Comparison of ENCODE assay signal across 10 mouse cellular contexts in the genomic region with DNA sequence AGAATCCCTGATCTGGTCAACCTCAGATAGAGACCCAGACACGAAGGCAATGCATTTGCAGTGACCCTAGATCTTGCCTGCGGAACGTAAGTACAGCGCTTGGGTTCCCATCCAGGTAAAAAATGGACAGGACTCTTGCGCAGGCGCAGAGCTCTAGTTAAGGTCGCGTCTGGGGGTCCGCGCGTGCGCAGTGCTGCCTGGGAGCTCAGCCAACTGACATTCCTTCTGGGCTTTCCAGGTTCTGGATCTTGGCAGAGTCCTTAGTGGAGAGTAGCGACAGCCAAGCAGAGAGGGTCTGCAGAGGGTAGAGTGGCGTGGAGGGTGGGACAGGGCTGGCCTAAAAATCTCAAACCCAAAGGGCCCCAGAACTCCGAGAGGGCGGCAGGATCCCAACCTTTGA. TPM values are rescaled to one million over a fixed set of nuclear protein-coding genes. Genes with fewer than 3 reads are reported as not detected.
A peak's percentile ranks its signal among the peaks of the same experiment; 100 is the strongest.
DNase-seq lines count a peak whose midpoint lies in the region; ATAC-seq lines count a peak whose summit lies in the region.
"Had no signal": no experiment of that assay in that cellular context is flagged by ENCODE, and none has a peak within 500 bp of the region (broad histone marks: within the 10 kb centered on the region; RNA-seq: fewer than 3 reads in every experiment).

No protein-coding gene starts in this region.

- no peaks in the 10 kb centered on the region for H3K9me3 ChIP-seq in midbrain, embryonic 14.5 days (ENCODE audit: control insufficient read depth, low read length)

- 23% methylated on average over 16 of the region's 16 CpGs for WGBS in midbrain, embryonic 14.5 days

- no peaks in the 10 kb centered on the region for H3K36me3 ChIP-seq in midbrain, embryonic 14.5 days (ENCODE audit: control insufficient read depth, insufficient read depth, low read length)

- no peak overlapping the region for H3K9ac ChIP-seq in midbrain, embryonic 14.5 days (replicated peaks; ENCODE audit: low read length)

- H3K4me2 ChIP-seq in midbrain, embryonic 14.5 days (ENCODE audit: low read length), result peak overlapping the region; percentile 55

- 0 out of 2 replicates have a peak overlapping the region, but pooled peaks have one; percentile 26 for H3K27ac ChIP-seq in midbrain, embryonic 14.5 days (replicated peaks; ENCODE audit: low read depth, low read length)

- no peak for ATAC-seq in midbrain, embryonic 14.5 days (ENCODE audit: low FRiP score, low TSS enrichment)

- H3K4me1 ChIP-seq in midbrain, embryonic 14.5 days (ENCODE audit: control insufficient read depth, insufficient read depth, low read length), result peaks cover 9% of the 10 kb centered on the region; the same call in 1 of the 2 replicates

- H3K4me3 ChIP-seq in midbrain, embryonic 14.5 days (replicated peaks; ENCODE audit: low read depth, low read length), result peak overlapping the region; percentile 22

- no peaks in the 10 kb centered on the region for H3K27me3 ChIP-seq in midbrain, embryonic 14.5 days (ENCODE audit: control insufficient read depth, insufficient read depth, low read length)

- DNase-seq in adrenal gland, postnatal 25 days, result peak; percentile 26
- no peak for DNase-seq in adrenal gland, adult 8-10 months
- DNase-seq in embryo, embryonic 10.5 days (ENCODE audit: low spot score), result peak; percentile 62
- peak; percentile 49 to 73 for DNase-seq in layer of hippocampus, adult 18-20 months (ENCODE audit: low spot score in 2 of 2)
- peak; percentile 95 for DNase-seq in midbrain, embryonic 14.5 days
- DNase-seq in thymus, postnatal 14 days, result no peak
- DNase-seq in lung, postnatal 36 days, result no peak
- no peak for DNase-seq in lung, postnatal 14 days

RNA-seq across cellular contexts. Expression of gene Vwa5b1, which starts 41.9 kb away (rescaled TPM):
- total RNA-seq in adrenal gland, postnatal 25 days (2021), result not detected in 2 replicates
- under 1 TPM in 1 of 4 experiments, not detected in 3; 0.06 TPM for total RNA-seq in adrenal gland, adult 8-10 months (2022)
- total RNA-seq in layer of hippocampus, adult 18-20 months (2021), result 1 to 10 TPM; 4.3 to 4.6 TPM
- polyA plus RNA-seq in midbrain, embryonic 14.5 days (2014; fragmentation: Nextera tagmentation; extraction: Ambion mirVana), result 1.2 and 1.6 TPM in 2 replicates
- total RNA-seq: common myeloid progenitor, adult 5-6 weeks; liver, adult 2 months had no signal
- polyA plus RNA-seq: liver, adult 2 months had no signal

RNA-seq across cellular contexts. Expression of gene Pla2g2c, which starts 47.0 kb away (rescaled TPM):
- 0.24 TPM in 1 of 2 replicates, not detected in the other for total RNA-seq in adrenal gland, postnatal 25 days (2021)
- total RNA-seq in adrenal gland, adult 8-10 months (2022), result under 1 TPM in 3 of 4 experiments, not detected in 1; 0.52 to 0.81 (median 0.68) TPM
- under 1 TPM in 1 of 2 experiments, not detected in 1; 0.10 TPM for total RNA-seq in layer of hippocampus, adult 18-20 months (2021)
- 0.83 and 0.94 TPM in 2 replicates for polyA plus RNA-seq in midbrain, embryonic 14.5 days (2014; fragmentation: Nextera tagmentation; extraction: Ambion mirVana)
- total RNA-seq: common myeloid progenitor, adult 5-6 weeks; liver, adult 2 months had no signal
- polyA plus RNA-seq: liver, adult 2 months had no signal

RNA-seq across cellular contexts. Expression of gene Ubxn10, which starts 59.4 kb away (rescaled TPM):
- total RNA-seq in adrenal gland, postnatal 25 days (2021), result 1.1 and 2.0 TPM in 2 replicates
- total RNA-seq in adrenal gland, adult 8-10 months (2022), result 1 to 10 TPM; 1.0 to 3.9 (median 2.3) TPM
- 1 to 10 TPM; 1.0 to 2.3 TPM for total RNA-seq in layer of hippocampus, adult 18-20 months (2021)
- polyA plus RNA-seq in midbrain, embryonic 14.5 days (2014; fragmentation: Nextera tagmentation; extraction: Ambion mirVana), result 3.0 and 3.9 TPM in 2 replicates
- total RNA-seq: common myeloid progenitor, adult 5-6 weeks had no signal

Comparison
In these comparisons a context has a peak if more than half of its experiments do, and no peak if none do; other contexts are left out.
1. DNase-seq: peak in adrenal gland, postnatal 25 days (single experiment), embryo, embryonic 10.5 days (single experiment), layer of hippocampus, adult 18-20 months (2 of 2) and midbrain, embryonic 14.5 days (single experiment); none in adrenal gland, adult 8-10 months (single experiment), thymus, postnatal 14 days (single experiment), lung, postnatal 36 days (single experiment) and lung, postnatal 14 days (single experiment).